Mouse (Mus musculus): ENCODE results near the gene Sprr2i.

The Sprr2i gene

DNA sequence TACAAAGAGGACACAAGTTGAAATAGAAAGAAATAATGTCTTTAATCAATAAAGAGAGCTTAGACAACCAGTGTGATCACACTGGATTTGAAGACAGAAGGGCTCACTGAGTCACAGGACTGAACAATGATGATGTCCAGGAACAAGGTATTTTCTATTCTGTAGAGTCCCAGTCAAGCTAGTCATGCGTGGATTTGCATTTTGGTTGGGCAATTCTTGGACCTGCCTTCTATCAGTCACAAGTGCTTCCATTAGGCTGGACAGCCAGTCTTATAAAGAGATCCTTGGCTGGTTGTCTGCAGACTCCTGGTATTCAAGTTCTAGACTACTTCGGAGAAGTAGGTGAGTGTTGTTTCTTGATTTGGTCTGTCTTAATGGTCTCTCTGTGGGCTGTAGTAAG is at the start of gene Sprr2i:
TSS of gene Sprr2i (plus strand) at position 301 of the 400 bp plus-strand sequence.
- DNase-seq (ENCODE audit: low spot score in 2 of 2), result no peak

DNA sequence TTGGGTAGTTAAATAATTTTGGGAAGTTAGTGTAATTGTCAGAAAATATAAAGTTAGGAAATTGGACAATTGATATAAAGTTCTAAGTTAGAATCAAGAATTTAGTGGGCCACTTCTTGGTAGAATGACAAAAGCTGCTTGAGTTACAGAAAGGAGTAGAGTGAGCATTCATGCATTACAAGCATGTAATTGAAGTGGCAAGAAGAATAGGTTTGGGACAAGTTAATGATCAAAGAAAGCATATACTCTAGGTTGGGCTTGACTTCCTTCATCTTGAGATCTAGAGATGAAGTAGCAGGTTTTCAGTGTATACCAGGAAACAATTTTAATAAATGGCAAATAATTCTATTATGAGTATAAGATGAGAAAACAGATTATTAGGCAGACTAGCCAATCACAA is 46.2 kb upstream of the Sprr2i start:
- no peak for DNase-seq (ENCODE audit: low spot score in 2 of 2)

DNA sequence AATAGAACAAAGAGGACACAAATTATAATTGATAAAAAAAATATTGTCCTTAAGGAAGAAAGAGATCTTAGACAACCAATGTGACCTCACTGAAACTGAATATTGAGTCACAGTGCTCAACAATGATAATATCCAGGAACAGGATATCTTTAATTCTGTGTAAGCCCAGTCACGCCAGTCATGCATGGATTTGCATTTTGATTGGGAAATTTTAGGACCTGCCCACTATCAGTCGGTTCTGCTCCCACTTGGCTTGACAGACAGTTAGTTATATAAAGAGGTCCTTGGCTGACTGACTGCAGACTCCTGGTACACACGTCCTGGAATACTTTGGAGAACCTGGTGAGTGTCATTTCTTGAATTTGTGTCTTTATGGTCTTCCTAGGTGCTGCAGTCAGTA is 42.9 kb upstream of the Sprr2i start, which contains the start of gene Sprr2f:
TSS of gene Sprr2f (plus strand) at position 301 of the 400 bp plus-strand sequence.
- no peak for DNase-seq (ENCODE audit: low spot score in 2 of 2)

DNA sequence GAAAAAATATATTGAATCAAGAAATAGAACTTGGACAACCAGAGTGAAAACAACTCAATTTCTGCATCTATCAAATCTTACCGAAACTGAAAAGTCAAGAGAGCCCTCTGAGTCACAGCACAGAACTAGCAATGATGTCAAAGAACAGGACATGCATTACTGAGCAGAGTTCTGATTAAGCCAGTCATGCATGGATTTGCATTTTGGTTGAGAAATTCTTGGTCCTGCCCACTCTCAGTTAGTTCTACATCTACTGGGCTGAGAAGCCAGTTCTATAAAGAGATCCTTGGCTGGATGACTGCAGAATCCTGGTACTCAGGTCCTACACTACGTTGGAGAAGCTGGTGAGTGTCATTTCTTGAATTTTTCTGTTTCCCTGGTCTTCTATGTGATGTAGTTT is 34.2 kb upstream of the Sprr2i start:
- no peak for DNase-seq (ENCODE audit: low spot score in 2 of 2)

DNA sequence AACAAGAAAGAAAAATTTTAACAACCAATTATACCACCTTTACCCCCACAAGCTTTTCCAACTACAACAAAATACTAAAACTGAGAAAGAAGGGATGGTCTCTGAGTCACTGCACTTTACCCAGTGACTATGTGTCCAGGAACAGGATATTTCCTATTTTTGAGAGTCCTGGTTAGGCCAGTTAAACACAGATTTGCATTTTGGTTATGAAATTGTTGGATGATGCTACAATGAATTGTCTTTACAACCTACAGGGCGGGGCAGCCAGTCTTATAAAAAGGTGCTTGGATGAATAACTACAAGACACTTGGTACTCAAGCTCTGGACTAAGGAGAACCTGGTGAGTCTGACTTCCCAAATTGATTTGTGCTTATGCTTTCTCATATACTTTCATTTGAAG is 22.4 kb upstream of the Sprr2i start, which contains the start of gene Sprr2h:
TSS of gene Sprr2h (plus strand) at position 301 of the 400 bp plus-strand sequence.
- DNase-seq (ENCODE audit: low spot score in 2 of 2), result no peak

DNA sequence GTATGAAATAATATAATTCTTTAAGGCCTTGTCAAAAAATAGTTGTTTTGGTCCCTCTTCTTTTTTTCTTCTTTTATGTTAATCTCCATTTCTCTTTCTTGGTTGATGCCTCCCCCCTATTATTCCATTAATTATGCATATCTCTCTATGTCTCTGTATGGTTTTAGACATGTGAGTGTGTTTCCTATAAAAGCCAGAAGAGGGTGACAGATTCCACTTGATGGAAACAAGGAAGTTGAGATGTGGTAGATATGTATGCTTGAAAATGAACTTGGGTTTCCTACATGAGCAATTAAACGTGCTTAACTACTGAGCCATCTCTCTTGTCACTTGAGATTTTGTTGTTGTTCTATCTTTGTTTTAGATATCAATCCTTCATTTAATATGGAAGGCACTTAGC is 13.5 kb upstream of the Sprr2i start:
- no peak for DNase-seq (ENCODE audit: low spot score in 2 of 2)

DNA sequence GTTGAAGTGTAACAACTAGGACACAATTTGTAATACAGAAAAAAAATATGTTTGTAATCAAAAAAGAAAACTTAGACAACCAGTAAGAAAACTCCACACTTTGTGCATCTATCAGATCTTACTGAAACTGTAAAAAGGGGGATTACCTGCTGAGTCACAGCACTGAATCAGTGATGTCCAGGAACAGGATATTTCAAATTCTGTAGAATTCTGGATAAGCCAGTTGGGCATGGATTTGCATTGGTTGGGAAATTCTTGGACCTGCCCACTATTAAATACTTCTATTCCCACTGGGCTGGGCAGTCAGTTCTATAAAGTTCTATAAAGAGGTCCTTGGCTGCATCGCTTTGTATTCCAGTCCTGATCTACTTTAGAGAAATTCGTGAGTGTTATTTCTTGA is 10.0 kb downstream of the Sprr2i start, which contains the start of gene Sprr2j-ps:
TSS of gene Sprr2j-ps (plus strand) at position 301 of the 400 bp plus-strand sequence.
- DNase-seq (ENCODE audit: low spot score in 2 of 2), result no peak

DNA sequence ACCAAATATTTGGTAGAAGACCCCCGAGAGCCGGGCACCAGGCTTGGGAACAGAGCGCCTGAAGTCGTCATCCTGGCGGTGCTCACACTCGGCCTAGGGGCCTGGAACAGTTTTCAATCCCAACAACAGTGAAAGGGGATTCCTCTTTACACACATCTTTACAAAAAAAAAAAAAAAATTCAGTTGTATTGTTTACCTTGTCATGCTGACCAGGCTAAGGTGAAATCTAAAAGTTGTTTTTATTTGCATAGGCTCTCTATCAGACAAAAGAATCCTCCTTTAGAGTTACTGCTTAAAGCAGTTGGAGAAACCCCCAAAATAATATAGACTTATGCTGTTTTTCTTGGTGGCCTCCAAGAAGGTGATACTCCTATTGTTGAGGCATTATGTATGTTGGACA is 21.5 kb downstream of the Sprr2i start, which contains the start of gene Gm9774:
TSS of gene Gm9774 (minus strand) at position 101 of the 400 bp plus-strand sequence.
- no peak for DNase-seq (ENCODE audit: low spot score in 2 of 2)

DNA sequence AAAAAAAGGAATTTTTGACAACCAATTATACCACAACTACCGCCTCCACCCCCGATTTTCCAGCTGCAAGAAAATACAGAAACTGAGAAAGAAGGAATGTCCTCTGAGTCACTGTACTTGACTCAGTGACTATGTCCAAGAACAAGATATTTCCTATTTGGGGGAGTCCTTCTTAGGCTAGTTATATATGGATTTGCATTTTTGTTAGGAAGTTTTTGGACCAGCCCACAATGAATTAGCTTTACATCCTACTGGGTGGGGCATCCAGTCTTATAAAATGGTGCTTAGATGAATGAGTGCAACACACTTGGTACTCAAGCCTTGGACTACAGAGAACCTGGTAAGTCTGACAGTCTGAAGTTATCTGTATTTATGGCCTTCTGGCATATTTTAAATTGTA is 24.5 kb downstream of the Sprr2i start, which contains the start of gene Sprr2k:
TSS of gene Sprr2k (plus strand) at position 301 of the 400 bp plus-strand sequence.
- no peak for DNase-seq (ENCODE audit: low spot score in 2 of 2)

DNA sequence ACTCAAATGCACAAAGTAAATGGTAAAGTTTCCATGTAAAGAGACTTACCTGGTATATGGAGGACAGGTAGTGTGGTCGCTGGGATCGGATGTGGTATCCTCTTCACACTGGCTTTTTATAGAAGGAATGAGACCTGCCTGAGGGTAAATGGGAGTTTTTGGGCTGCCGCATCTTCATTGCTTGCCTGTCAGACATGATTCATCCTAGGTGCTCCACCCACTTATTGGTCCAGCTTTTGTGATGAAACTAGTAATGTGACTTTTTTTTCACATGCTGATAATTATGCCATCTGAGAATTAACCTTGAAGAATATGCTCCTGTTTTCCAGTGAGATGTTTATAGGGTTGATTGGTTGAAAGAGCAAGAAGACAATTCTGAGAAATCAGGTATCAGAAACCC is 30.9 kb downstream of the Sprr2i start, which contains the start of gene Sprr1b:
TSS of gene Sprr1b (minus strand) at position 101 of the 400 bp plus-strand sequence.
- DNase-seq (ENCODE audit: low spot score in 2 of 2), result no peak

DNA sequence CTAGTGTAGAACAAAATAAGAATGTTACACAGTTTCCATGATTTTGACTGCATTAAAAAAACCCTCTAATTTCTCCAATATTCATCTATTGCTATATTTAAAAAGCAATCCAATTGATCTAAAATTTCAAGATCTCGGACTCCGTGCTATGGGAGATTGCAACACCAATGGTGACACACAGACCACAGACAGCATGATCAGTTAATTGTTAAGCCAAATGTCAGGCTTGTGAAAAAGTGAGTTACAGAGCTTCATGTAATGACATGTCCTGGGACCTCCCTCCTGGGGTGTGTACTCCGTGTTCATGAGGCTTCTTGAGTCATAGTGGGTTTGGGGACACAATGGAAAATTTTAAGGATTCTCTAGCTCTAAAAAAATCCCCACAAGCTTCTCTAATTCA is 32.4 kb downstream of the Sprr2i start:
- no peak for DNase-seq (ENCODE audit: low spot score in 2 of 2)

DNA sequence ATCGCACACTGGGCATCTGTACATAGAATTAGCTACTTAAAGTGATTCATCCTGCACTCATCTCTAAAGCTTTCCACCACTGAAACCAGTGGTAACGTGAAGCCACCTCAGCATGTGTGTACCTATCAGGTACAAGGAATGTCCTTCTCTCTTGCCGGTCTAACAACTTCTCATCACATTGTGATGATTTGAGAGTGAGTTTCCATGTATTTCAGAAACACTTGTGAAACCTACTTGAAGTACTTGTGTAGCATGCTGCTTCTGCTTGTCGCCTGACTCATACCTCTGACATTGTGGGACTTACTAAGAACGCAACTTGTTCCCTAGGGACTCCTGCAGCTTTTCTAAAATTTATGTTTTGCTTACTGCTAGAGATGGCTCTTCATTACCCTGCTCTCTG is 47.4 kb downstream of the Sprr2i start:
- no peak for DNase-seq (ENCODE audit: low spot score in 2 of 2)

DNA sequence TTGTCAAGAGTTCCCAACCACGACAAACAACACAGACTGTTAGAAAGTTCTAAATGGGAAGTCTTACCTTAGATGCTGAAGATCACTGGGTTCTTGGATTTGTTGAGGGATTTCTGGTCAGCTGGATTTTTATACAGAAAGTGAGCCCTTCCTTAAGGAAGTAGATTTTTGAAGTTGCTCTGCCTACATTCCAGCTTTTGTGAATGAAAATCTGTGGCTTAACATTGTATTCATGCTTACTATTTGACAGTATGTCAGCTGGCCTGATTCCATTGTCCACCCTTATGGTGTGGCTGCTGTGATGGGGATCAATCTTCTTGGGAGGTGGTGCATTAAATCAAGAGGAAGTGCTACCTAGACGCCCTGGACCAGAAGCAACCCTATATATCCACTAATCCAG is 50.8 kb downstream of the Sprr2i start, which contains the start of gene Sprr3:
TSS of gene Sprr3 (minus strand) at position 101 of the 400 bp plus-strand sequence.
- no peak for DNase-seq (ENCODE audit: low spot score in 2 of 2)
